Mouse (Mus musculus) stomach, adult 2 months (tissue): ENCODE results near the gene Foxr2. TPM values are rescaled to one million over a fixed set of nuclear protein-coding genes. Genes with fewer than 3 reads are reported as not detected.

Experiments used
- polyA plus RNA-seq: library from polyadenylated mRNA; depleted of rRNA; stranded (reverse); fragments of >200 nt; gene quantifications from 2 replicates; pipeline ENCODE4 v1.2.3, GENCODE M21; 2012; rRNA removed

The Foxr2 gene
- polyA plus RNA-seq, result 0.03 TPM in 1 of 2 replicates, not detected in the other

GRCm38 (mm10) chrX:153118486-153118885 is at the start of gene Foxr2:
Gene Foxr2 (plus strand): TSS chrX:153118786.

DNA sequence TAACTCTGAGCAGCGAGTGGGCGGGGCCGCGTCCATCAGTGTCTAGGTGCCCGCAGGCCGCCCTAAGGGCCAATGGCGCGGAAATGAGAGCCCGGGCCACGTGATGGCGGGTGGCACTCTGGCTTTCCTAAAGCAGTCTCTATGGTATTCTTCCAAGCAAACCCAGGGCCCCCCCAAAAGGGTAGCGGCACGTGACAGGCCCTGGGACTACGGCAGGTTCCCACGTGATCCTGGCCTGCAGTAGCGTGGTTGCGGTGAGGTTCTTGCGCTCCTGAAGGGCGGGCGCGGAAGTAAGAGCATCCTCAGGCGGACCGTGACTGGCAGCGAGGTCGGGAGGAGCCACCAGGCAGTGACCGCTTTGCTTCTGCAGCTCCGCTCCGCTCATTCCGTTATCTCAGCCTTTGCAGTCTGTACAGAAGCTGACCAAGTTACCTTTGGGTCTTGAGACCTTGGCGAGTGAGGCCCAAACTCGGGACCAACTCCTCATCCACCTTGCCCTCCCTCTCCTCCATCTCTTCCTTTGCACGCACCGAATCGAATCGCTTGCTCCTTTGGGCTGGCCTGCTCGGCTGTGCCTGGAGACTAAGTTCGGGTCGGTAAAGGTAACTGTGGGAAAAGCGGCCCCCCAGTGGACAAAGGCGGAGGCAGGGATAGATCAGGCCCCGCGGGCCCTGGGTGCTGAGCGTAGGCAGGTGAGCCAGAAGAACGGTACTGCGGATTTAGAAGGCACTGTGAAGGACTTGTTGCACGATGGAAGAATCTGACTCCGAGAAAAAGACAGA is 21.3 kb downstream of the Foxr2 start, which contains the start of gene Rragb:
Rragb (plus strand) TSS at position 248 of the 782 bp plus-strand sequence.

Other genes starting within 250 kb of the Foxr2 start
- gene Usp51, start 112.3 kb upstream of the Foxr2 start, polyA plus RNA-seq, result 0.04 TPM in 1 of 2 replicates, not detected in the other
- 1.5 TPM in 2 replicates for gene Mageh1, start 81.2 kb upstream of the Foxr2 start, polyA plus RNA-seq
- gene Rragb, start 21.2 kb downstream of the Foxr2 start, polyA plus RNA-seq, result 0.27 and 0.92 TPM in 2 replicates
- gene Klf8, start 118.7 kb downstream of the Foxr2 start, polyA plus RNA-seq, result 0.10 and 0.32 TPM in 2 replicates